Mouse (Mus musculus) right cerebral cortex, adult 2 months (tissue): ENCODE results near the gene Ubc.
A peak's percentile ranks its signal among the peaks of the same experiment; 100 is the strongest.

Experiments used
- DNase-seq, 2 experiments: peaks; one replicate each; pipeline ENCODE4 v3.0.0; 2021 to 2022; ENCODE audit warnings: low spot score in 2 of 2

The Ubc gene

DNA sequence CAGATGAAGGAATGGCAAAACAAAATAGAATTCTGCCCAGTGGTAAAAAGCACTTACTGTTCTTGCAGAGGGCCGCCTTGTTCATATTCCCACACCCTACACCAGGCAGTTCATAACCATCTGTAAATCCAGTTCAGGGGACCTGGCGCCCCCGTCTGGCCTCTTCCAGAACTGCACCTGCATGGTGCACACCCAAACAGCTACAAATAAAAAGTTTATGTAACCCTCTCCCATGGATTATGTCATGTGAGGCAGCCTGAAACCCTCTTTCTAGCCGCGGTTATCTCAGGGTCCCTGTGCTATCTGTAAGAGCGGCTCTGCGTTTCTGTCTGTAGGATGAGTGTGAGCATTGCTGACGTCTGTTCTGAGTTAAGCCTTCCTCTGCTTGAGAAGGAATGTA, 41.5 kb downstream of the Ubc start:
- DNase-seq, result peak in 1 of 2 experiments; percentile 36

DNA sequence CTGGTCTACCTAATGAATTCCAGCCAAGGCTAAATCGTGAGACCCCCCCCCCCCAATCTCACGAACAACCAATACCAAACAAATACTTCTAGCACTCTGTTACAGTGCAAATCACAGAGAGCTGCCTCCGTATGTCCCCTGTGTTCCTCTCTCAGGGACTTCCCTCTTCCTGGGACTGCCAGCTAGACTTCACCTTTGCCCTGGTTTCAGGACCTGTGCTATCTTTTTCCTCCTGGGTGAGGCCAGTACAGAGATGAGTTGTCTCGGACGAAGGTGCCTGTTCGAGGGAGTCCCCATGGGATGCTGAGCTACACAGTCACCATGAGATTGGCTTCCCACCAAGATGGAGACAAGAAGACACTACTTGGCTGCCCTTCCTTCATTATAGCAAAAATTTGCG, 41.9 kb downstream of the Ubc start:
- DNase-seq, result no peak

DNA sequence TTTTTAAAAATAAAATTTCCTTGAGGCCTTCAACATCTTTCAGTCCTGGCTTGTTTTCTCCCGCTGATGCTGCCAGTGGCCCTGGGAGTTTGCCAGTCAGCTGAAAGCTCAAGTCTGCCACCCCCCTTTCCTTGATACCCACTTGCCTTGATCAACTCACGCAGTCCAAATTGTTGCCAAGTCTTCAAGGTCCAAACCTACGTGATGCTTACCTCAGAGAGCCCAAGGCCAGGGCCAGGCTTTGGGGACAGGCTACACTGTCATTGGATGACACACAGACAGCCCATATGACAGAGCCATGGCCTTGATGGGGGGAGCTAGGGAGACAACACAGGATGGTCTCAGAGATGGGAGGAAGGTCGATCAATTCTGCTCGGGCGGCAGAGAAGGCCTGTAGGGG, 45.7 kb downstream of the Ubc start:
- no peak for DNase-seq

DNA sequence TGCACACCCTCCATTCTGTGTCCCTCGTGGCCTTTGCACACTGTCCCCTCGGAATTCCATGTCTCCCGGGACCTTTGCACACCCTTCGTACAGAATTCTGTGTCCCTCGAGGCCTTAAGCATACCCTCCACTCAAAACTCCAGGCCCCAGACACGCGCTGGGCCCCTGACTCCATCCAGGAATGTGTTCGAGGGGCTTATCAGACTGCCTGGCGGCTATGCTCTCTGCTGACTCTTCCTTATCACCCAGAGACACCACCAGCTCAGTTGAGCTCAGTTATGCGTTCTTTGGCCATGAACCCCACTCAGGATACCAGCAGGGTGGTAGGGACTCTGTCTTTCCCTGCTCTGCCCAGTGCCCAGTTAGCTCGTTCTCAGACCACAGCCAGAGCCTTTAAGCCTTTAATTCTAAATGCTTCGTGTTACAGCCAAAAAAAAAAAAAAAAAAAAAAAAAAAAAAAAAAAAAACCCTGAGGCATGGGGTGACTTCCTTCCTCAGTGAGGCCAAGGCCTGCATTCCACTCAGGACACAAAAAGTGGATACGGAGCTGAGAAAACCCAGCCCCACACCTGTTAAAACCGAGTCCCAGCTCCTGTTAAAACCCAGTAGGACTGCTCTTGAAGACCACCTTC, 48.4 kb downstream of the Ubc start:
- DNase-seq, result no peak

DNA sequence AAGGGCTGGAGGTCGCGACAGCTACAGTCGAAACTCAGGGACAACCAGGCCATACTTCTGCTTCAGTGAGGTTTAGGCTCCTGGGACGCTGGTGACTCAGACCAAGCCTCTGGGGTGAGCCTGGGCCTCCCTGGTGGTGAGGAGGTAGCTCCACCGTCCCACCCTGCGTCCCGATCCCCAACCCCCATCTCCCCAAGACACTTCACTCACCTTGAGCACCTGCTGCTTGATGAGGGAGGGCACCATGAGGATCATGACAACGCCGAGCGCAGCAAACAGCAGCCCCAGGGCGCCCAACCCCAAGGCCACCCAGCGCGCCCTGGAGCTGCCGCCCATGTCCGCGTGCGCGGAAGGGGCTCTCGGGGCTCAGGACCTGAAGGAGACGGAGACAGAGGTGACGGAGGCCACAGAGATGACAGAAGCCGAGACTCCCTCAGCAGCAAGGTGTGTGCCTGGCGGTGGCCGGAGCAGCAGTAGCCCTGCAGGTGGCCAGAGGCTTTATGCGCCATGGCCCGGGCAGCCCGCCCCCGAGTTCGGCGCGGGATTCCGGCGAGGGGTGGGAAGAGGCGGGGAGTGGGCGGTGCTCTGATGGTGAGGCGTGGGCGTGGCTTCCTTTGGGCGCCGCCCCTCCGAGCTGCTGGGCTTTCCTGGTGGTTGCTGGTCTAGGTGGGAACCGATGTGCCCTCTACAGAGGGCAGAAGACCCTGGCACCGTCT, 49.3 kb downstream of the Ubc start, which contains the start of gene Scarb1:
Gene Scarb1, minus strand, starts transcription at position 548 of the 716 bp plus-strand sequence.
- DNase-seq, result peak; percentile 81 to 86

DNA sequence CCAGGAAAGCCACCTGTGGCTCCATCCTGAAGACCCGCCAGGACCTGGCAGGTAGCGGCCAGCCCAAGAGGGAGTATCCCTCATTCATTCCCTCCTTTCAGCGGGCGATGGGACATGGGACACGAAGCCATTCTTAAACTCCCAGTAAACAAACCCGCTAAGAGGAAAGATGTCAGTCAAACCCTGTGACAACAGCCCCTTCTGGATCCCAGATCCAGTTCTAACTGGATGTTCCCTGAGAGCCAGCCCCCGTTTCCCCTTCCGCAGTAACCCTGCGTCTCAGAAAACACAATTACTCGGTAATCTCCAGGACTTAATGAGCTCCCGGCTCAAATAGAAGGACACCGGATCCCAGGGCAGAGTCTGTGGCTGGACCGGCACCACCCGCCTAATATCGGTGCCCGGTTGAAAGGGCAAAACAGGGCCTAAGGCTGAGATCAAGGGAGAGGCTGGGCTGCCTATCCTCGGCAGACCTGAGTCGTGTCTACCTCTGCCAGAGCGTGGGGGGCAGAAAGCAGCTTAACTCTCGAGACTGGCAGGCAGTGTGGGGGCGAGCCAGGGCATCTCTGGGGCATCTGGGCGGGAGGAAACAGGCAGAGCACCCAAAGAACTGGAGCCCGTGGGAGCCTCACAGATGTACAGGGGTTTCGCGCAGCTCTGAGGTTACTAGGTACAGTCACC, 50.0 kb downstream of the Ubc start:
- DNase-seq, result peak; percentile 41 to 57

DNA sequence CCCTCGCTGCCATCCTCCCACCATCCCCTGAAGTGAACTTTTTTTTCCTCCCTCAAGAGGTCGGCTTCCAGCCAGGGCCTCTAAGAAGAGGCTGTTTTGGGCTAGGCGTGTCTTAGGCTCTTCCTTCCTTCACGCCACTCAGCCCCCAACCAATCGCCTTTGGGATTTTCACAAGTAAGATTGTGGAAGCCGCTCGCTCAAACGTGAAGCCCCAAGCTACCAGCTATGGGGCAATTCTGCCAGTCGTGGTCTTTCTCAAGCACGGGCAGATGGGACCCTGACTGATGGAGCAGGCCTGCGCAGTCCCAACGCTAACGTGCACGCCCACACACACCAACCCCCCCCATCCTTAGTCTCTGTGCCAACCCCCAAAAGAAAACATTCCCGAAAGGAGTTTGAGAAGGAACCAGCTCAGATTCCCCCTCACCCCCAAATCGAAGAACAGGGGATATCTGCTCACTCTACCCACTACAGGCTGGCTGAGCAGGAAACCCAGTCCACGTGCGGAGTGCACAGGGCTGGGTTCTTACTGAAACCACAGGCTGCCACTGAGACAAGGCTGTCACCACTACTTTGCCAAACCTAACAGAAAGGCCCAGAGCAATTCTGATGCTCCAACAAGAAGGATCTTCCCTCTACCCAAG, 50.8 kb downstream of the Ubc start:
- peak in 1 of 2 experiments; percentile 26 for DNase-seq

DNA sequence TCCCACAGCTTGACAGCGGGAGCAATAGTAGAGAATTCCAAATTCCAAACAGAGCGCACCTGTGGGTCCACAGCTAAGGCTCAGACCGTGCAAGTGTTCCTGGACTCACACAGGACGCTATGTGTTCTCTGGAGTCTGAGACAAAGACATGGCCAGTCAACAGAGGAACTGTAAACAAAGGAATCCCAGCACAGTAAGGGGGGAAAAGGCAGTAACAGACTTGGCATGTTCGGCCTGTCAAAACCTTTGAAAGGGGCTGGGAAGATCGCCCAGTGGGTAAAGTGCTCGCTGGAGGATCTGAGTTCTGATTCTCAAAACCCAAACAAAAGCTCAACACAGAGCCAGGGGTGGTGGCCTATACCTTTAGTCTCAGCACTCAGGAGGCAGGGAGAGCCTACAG, 52.5 kb downstream of the Ubc start:
- DNase-seq, result no peak

DNA sequence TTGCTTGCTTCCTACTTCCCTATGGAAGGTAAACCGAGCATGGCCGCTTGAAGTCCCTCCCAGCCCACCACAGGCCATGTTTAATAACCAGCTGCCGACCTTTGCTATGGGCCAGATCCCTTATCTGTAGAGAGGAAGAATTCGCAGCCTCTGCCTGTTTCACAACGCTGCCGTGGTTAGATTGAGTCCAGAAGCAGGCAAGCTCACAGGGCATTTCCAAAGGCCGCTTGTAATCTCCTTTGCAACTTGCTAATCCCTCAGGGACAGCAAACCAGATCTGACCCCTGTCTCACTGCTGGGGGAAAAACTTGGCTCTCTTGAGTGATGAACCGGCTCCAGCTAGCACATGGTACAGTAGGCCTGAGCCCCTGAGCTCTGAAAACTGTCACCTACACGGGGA, 53.0 kb downstream of the Ubc start:
- DNase-seq, result no peak
